Mouse (Mus musculus) lung, postnatal 36 days (tissue): ENCODE results near the gene Nae1.
"Not testable (repeated sequence)": the region's sequence is repeated elsewhere in the genome, so short reads cannot be mapped to it uniquely, and the experiment has no call there.

ENCODE experiments used
- DNase-seq: peaks from one replicate; pipeline ENCODE4 v3.0.0; 2022; ENCODE audit warnings: mixed read lengths

Nae1 gene

DNA sequence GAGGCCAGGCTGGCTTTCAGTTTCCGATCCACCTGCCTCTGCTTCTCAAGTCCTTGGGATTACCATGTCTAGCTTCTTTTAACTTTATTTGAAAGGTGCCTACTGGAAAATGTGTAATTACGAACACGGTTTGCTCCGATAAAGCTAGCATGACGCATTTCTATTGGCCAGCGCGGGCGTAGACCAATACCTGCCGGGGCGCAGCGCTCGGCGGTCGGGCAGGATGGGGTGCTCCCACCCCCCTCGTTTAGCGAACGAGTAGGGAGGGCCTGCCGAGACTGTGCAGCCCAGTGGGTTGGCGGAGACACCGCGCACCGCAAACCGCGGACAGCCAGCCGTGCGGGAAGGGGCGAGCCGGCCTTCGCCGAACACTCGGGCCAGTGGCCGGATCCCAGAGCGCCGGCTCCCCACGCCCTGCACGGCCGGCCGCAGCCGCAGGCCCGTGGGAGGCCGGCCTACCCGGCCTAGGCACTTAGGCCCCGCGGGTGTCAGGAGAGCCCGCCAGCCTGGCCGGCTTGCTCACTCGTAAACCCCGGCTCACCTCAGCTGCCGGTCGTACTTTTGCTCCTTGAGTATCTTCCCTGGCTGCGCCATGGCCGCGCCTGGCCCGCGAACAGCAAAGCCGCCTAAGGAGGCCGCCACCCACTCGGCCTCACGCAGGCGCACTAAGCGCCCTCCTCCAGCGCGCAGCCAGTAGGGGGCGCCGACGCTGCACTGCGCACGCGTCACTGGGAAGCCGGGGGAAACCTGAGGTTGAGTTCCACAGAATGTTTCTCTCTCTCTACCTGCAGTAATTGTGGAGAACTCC is at the start of gene Nae1, which contains the start of gene Car7:
Nae1 (minus strand) TSS at position 667 of the 808 bp plus-strand sequence.
Car7 (plus strand) TSS at position 719 of the 808 bp plus-strand sequence.
- peak; percentile 94 for DNase-seq

DNA sequence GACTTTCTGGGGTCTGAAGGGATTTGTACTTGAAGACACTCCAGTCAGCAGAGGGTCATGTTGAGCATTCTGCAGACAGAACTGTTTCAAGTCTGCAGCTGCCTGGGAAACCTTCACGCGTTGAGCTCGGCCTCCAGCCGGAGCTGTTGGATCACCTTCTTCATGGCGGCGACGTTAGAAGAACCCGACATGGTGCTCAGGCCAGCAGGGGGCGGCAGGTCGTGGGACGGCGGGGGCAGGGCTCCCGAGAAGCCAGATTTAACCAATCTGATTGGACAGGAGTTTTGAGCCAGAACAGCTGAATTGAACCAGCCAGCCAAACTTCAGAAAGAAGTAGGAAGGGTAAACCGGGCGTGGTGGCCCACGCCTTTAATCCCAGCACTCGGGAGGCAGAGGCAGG is 43.2 kb upstream of the Nae1 start:
- not testable (repeated sequence) for DNase-seq

DNA sequence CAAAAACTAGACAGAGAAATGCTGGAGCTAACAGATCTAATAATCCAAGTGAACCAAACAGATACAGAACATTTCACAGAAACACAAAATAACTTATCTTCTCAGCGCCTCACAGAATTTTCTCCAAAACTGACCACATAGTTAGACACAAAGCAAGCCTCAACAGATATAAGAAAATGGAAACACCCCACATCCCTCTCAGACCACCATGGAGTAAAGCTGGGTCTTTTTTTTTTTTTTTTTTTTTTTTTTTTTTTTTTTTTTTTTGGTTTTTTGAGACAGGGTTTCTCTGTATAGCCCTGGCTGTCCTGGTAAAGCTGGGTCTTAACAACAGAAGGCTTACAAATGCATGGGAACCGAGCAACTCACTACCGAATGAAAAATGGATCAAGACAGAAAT is 42.4 kb upstream of the Nae1 start:
- no peak for DNase-seq

GRCm38 (mm10) chr8:104570436-104571343 is 36.3 kb upstream of the Nae1 start:
- peak; percentile 94 for DNase-seq

DNA sequence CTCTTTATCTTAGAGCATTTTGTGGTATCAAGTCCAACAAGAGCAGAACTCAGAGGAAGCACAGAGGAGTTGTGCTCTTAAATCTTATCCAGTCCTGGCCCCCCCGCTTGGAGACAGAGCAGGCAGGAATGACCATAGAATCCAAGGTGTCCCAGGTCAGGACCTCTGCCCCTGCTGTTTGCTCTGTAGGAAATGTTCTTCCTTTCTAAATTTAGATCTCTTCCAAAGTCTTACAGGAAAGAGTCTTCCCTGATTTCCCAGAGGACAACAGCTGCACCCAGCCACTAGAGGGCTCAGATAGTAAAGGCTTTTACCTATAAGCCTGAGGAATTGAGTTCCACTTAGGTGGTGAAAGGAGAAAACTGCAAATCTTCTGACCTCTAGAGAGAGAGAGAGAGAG is 35.1 kb upstream of the Nae1 start:
- peak; percentile 65 for DNase-seq

DNA sequence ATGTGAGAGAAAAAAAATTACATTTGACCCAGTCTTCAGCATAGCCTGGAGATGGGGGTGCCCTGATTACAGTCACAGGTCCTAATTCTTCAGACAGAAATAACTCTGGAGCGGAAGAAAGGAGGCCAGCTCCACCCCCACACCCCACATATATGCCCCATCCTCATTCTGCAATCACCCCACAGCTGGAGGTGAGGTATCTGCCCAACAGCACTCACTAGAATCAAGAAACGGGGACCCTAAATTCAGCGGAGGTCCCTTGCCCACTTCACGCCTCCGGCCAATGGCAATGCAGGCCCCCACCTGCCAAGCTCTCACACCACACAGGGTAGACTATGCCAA is 31.0 kb upstream of the Nae1 start:
- no peak for DNase-seq

DNA sequence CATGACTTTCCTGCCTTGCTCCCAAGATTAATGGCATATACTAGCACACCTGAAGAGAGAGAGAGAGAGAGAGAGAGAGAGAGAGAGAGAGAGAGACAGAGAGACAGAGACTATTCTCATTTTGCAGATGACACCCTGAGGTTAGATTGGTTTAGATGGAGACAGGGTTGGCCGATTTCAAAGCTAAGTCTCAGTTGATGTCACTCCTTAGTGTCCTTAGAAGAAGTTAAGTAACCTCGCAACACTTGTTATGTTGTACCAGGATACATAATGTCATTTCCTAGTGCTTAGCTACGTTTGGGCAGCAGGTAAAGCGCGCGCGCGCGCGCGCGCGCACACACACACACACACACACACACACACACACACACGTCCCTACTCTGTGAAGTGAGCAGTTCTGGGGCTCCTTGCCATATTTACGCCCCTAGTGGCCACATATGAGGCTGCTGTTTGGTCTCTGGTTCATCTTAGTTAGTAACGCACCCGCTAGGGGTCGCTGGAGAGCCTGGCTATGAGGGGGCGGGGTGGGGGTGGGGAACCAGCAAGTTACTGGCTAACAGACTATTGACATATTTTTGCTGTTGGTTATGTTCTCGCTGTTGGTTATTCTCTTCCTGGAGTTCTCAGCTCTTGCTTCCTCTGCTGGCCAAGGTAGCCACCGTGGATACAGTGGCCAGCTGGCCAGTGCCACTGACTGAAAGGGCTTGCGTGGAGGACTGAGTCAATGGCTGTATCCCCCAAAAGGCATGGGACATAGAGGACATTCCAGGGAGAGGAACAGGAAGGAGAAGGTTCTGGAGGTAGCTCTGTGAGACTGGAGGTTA is 30.4 kb upstream of the Nae1 start:
- peak; percentile 96 for DNase-seq

DNA sequence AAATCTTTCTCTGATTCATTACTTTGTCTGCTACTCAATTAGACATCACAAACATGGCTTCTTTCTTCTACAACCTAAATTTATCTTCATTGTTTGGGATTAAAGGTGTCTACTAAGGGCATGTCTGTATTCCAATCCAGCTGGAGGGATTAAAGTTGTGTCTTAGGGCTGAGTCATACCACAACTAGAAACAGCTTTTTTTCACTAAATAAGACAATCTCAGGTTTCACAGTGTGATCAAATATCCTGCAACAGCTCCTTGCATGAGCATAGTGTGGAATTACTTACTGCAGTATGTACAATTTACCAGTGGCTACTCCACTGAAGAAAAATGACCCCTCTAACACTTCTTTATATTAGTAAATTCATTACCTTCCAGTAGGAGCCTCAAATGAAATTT is 26.3 kb upstream of the Nae1 start:
- DNase-seq = no peak

DNA sequence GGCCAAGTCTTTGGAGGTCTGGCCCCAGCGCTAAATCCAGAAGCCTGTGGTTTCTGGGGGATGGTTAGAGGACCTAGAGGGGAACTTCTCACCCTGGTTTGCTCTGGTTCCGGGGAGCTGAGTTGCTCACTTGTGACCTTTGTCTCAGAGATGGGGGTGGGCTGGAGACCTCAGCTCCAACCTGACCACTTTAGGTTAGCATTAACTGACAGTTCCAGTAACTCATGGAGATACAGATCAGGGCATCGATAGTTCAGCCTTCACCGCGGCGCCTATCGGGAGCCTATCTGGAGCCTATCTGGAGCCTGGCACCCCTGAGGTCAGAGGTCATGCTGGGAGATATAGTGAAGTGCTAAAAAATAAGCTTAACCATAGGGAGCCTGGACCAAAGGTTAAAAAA is 22.8 kb upstream of the Nae1 start:
- no peak for DNase-seq

DNA sequence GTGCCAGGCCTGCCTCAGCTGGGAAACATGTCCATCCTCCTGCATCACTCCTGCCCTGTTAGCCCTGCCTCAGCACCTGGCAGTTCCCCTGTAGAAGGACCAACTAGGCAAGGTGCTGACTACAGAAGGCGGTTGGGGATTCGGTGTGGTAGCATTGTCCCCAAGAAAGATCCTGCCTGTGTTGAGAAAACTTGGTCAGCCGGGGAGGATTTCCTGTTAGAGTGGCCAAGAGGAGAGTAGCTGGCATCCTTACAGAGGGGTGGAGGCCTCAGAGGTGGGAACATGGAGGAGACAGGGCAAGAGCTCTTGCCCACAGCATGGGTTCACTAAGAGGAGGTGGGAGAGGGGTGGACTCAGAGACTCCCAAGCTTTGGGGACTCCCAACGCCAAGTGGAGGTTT is 20.8 kb upstream of the Nae1 start:
- peak; percentile 19 for DNase-seq

DNA sequence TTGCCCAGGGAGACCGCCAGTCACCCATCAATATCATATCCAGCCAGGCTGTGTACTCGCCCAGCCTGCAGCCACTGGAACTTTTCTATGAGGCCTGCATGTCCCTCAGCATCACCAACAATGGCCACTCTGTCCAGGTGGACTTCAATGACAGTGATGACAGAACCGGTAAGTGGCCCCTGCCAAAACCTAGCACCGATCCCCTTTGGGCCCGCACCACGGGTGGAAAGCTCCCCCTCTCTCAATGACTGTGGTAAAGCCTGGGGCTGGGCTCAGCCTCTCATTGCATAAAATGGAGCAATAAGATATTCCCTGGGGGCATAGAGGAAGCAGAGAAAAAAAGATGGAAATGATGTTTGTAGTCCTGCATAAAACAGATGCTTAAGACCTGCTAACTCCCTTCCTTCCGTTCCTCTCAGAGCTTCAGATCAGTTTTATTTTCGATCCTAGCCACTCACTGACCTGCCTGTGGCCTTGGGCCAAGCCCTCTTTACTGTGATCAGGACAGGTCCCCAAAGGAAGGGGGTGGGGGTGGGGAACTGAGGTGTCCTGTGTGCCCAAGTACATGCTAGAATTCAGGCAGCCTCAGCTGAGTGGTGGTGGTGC is 9.1 kb upstream of the Nae1 start:
- DNase-seq = no peak

DNA sequence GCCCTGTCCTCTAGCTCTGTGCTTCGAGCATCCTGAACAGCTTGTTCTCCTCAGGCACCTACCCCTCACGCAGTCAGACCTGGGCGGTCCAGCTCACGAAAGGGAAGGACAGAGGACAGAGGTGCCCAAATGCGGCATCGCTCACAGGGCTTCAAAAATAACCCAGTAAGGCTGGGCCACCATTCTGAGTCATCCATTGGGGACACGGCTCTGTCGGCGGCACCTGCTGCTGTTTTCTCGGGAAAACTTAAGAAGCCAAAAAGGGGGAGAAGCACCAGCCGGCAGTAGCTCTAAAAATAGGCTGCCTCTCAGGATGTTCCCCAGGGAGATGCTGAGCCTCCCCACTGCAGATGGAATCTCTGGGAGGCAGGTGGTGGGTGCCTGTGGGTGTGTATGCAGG is 7.7 kb upstream of the Nae1 start:
- DNase-seq = no peak

DNA sequence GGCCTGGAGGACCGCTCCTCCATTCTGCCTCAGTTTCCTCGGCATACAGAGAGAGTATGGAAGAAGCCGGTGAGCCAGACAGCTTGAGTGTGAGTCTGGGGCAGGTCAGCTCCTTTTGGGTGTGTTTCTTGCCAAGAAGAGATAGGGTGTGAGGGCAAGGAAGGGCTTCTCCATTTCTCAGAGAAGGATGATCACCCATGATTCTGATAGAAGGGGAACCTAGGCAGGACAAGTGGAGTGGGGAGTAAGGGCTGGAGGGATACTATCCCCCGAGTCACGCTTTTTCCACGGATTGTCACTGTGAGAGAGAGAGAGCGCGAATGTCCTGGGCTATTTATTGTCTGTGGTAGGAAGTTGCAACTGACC is 7.1 kb upstream of the Nae1 start:
- no peak for DNase-seq

- DNase-seq = no peak
Observed at GRCm38 (mm10) chr8:104540710-104541514, 6.5 kb upstream of the Nae1 start.

GRCm38 (mm10) chr8:104540238-104540637 is 5.8 kb upstream of the Nae1 start:
- no peak for DNase-seq

GRCm38 (mm10) chr8:104539566-104539965 is 5.1 kb upstream of the Nae1 start:
- DNase-seq = no peak

- DNase-seq = no peak
Observed at GRCm38 (mm10) chr8:104538896-104539295, 4.5 kb upstream of the Nae1 start.

GRCm38 (mm10) chr8:104536028-104536427 is 1.6 kb upstream of the Nae1 start:
- DNase-seq = no peak

DNA sequence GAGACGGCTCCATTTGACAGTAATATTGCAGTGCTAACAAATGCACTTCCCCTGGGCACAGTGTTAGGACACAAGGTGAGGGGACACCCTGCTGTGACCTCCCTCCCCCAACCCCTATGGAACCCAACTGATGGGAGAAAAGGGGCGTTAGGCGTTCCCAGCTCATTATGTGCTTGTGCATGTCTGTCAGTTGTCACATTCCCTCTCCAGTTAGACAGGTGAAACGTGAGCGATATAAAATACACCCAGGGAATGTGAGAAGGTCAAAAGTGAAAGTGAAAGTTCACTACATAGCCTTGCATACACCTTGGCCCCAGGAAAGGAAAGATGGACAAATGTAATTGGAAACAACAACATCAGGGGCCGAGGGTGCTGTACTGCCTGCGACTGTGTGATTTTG is 941 bp upstream of the Nae1 start:
- no peak for DNase-seq

GRCm38 (mm10) chr8:104534779-104535141 is 323 bp upstream of the Nae1 start:
- DNase-seq = no peak

DNA sequence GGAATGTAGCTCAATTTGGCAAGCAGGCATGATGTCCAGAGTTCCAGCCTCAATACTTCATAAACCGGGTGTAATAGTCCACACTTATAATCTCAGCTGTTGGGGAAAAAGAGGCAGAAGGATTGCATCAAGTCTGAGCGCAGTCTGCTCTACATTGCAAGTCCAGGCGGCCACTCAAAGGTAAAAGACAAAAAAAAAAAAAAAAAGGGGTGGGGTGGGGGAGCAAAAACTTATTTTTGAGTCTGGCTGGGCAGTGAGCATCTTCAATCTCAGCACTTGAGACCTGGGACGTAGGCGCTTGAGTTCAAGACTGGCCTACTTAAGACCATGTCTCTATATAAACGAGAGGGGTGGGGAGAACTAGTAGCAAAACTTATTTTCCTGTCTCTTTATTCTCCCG is 886 bp downstream of the Nae1 start:
- no peak for DNase-seq

- no peak for DNase-seq
Observed at GRCm38 (mm10) chr8:104529671-104530070, 4.8 kb downstream of the Nae1 start.
